Mouse (Mus musculus) megakaryocyte progenitor cell, adult 5-6 weeks (primary cell): Measurements from ENCODE around the gene Actg1. TPM values are rescaled to one million over a fixed set of nuclear protein-coding genes. Genes with fewer than 3 reads are reported as not detected.

Experiments used
- ATAC-seq: replicated peaks from 2 replicates; pipeline ENCODE4 v1.8.0; 2016; ENCODE audit warnings: mild to moderate bottlenecking, moderate TSS enrichment, inconsistent platforms; ENCODE audit not compliant: poor library complexity
- total RNA-seq, 2 experiments: library from RNA; stranded (forward) in 1 of 2; stranded (reverse) in 1 of 2; fragments of 157-497, 149-512 nt in 1 of 2; fragments of 200-1000 nt in 1 of 2; gene quantifications; 2 replicates each; pipeline versions ENCODE4 v1.2.3 to v1.2.4; 2015 to 2017

The Actg1 gene
- total RNA-seq, 2 experiments from 2014 or later, result 844 to 1,607 TPM

DNA sequence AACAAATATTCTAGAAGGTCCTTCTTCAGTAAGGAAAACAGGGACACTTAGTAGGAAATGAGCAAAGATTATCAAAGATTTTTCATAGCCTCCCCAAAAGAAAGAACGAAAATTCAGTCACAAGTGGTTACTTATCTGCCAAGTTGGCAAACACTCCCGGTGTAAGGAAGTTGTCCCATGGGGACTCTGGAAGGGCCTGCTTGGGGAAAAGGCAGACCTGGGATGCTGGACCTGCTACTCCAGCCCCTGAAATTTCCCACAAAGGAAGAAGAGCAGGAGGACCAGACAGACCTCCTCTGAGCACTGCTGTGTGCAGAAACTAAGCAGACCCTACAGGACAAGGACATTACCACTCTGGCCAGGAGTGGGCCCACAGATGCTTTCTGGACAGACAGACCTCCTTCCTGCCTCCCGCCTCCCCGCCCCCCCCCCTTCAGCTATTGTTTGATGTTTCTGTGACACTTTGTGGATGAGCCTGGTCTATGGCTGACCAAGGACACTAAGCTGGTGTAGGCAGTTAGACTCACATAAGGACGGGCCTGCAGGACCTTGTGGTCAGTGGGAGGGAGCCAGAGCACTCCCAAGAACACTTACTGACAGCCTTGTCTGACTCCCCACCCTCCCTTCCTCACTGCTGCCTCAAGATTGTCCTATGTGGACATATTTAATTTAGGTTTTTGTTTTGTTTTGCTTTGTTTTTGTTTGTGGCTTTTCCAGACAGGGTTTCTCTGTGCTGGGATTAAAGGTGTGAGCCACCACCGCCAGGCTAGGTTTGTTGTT lies 34.2 kb downstream of the Actg1 start:
- no peak for ATAC-seq

DNA sequence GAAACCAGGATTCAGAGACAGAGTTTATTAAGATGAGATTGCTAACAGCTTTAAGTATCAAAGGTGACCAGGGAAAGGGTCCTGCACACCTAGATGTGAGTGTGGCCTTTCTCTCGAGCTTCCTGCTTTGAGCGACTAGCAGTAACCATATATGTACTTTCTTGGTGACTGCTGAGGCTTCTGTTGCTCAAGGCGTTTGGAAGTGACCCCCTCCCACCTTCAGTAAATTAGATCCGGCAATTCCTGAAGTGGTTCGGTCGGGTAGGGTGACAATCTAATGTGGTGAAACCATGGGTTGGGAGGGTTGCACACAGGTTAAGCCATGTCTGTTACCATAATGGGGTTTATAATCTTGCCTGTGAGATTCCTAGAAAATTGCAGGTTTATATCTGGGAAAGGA lies 36.3 kb downstream of the Actg1 start:
- no peak for ATAC-seq

GRCm38 (mm10) chr11:120311561-120311960 lies 36.8 kb downstream of the Actg1 start:
- ATAC-seq, result no peak

DNA sequence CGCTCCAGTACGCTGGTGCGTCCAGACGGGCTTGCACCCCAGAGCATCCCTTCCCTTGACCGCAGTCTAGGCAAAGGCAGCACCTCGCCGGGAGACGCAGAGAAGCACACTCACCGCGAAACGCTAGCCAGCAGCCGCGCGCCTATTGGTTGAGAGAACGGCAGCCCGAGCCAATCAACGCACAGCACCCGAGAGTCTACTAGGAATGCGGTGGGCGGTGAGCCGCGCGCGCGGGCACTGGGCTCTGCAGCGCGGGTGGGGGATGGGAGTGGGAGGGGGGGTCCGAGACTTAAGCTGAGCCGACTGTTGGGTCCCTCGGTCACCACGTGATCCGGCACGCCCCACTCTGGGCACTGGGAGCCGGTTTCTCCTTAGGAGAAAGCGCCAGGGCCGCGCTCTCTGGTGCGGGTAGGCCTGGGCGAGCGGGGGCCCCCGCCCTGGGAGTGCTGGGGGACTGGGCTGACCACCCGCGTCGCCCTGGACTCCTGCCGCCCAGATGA lies 37.5 kb downstream of the Actg1 start:
- peak; percentile 84 for ATAC-seq

DNA sequence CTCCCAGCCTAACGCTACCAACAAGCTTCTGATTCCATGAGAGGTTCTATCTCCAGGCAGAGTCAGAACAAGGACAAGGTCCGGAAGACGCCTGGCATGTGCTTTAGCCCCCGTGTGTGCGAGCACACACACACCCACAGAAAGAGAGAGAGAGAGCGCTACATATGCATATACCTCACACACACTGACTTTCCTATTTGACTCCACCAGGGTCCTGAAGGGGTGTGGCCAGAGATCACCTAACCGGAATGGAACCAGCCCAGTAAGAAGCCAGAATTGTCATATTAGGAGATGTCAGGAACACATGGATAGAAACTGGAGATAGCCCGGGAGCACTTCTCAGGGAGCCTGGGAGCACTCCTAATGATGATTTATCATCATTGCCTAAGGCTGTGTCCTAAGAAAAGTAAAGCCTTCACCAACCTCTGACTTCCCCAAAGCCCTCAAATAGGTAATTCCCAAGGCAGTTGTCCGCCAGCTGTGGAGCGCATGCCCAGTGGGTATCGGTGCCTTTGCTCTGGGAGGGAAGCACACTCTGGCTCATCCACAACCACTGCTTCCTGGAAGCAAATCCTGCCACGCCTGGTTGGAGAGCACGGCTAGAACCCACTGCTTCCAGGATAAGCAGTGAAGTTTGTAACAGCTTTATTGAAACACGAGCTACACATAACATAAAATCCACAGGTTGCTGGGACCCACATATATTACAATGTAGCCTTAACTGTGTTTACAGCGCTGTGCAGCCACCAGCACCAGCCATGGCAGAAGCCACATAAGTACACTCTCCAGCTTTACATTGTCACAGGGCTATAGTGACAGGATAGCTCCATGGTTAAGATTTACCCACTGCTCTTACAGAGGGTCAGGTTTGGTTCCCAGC lies 39.7 kb downstream of the Actg1 start:
- no peak for ATAC-seq

DNA sequence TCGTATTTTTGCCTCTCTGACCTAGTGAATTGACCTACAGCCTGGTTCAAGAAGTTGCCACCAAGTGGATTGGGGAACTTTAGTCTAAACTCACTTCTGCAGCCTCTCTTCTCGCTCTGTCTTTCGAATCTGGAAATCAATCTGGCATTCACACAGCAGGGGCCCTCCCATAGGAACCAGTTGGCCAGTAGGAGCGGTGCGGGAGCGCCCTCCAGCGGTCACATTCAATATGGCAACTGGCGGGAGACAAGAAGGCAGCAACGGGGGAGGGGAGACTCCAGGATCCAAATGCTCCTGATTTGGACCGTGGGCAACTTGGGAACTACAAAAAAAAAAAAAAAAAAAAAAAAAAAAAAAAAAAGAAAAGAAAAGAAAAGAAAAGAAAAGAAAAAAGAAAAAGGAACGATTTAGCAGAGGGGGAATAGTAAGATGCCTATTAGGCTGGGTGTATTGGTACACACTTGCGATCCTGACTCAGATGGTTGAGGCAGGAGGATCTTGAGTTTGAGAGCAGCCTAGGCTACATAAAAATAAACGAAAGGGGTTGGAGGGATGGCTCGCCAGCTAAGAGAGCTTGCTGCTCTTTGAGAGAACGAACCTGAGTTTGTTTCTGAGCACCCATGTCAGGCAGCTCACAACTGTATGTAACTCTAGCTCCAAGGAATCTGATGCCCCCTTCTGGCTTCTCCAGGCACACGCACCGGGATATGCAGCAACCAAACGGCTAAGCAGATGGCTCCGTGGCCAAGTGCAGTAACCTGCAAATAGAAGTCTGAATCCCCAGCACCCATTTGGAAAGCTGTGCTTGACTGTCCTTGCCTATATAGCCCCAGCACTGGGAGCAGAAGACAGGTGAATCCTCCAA lies 40.5 kb downstream of the Actg1 start:
- ATAC-seq, result peak; percentile 58

GRCm38 (mm10) chr11:120307132-120307413 lies 41.3 kb downstream of the Actg1 start:
- ATAC-seq, result no peak

- ATAC-seq, result no peak
These were observed 41.8 kb downstream of the Actg1 start for GRCm38 (mm10) chr11:120306366-120307131.

DNA sequence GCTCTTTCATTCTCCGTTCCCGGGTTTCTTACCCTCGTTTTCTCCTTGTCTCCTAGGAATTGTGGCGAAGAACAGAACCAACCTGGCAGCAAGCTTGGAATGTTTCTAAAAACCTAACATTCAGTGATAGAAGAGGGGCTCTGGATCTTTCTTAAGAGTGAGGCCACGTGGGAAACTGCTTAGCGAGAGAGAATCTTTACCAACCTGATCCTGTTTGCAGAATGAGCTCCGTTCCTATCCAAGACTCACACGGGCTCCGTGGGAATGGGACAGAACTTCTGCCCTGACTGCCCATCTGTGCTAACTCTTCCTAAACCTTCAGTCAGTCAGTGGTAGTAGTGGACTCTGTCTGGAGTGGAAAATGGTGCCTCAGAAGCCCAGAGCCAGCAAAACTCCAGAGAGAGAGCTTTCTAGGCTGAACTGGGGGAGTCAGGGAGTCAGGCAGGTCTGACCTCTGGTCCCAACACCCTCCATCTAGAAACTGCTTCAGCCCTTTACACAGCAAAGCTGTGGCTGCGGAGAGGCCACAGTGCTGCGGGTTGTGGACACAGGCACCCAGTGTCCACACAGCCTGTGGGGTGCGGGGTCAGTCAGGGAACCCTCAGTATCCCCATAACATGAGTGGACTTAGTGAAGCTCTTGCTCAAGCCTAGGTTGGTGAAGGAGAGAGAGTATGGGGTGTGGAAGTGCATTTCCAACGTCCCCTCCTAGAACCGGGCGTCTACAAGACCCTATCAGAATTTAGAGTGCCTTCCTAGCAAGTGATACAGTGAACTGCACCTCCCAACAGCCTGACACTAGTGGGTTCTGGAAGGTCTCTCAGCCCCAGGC lies 42.6 kb downstream of the Actg1 start:
- ATAC-seq, result no peak

GRCm38 (mm10) chr11:120304886-120305534 lies 43.3 kb downstream of the Actg1 start:
- ATAC-seq, result peak; percentile 78

DNA sequence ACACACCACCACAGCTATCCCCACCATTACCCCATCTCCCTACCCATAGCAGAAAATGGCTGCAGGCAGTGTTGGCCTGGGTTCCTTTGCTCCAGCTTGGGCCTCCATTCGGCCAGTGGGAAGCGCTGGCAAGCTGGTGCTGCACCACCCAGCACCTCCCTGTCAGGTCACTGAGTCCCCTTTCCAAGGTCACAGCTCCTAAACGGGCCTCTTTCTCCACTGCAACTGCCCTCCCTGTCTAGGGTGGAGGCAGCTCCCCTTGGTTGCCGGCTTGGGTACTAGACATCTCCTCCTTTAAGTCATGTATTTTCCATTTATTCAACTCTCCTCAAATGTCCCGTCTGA lies 44.0 kb downstream of the Actg1 start:
- ATAC-seq, result no peak

- peak; percentile 40 for ATAC-seq
These were observed 44.6 kb downstream of the Actg1 start for GRCm38 (mm10) chr11:120303559-120304349.

- ATAC-seq, result no peak
These were observed 45.2 kb downstream of the Actg1 start for GRCm38 (mm10) chr11:120303119-120303518.

DNA sequence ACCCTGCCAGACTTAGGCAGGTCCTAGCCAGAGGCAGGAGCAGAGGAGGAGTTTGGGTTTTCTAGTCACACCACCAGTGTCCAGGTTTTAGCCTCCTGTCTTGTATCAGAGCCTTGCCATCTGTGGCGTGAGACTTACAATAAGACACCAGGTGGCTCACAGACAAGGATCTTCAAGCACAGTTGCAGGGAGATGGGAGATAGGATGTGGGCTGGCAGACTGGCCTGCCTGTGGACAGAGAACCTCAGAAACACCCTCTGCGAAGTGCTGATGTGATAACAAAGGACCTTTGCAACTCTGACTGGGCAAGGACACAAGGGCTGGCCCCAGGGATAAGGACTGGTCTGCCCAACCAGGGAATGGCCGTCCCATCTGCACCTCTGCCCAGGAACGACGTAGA lies 48.9 kb downstream of the Actg1 start:
- ATAC-seq, result peak; percentile 49

GRCm38 (mm10) chr11:120298441-120299141 lies 49.8 kb downstream of the Actg1 start:
- no peak for ATAC-seq

DNA sequence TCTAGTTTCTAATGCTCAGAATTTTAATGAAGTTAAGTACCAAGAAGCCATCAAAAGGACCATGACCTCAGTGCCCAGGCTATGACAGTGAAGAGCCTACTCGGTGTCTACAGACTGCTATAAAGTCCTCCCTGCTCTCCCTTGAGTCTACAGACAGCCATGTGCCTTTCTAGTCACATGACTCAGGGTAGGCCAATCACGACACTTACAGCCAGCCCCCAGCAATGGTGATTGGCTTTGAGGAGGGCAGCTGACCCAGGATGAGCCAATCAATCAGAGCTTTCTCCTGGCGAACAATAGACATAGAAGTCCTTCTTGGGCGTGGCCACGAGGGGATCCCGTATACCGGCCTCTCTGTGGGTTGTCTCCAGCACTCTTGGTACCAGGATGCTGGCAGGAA lies 50.6 kb downstream of the Actg1 start:
- no peak for ATAC-seq

- ATAC-seq, result no peak
These were observed 51.8 kb downstream of the Actg1 start for GRCm38 (mm10) chr11:120296305-120297144.
